Mouse (Mus musculus) liver, adult 2 months (tissue): ENCODE results near the gene Pabpn1l.

Experiments
- CTCF ChIP-seq: fragments of 200-500 bp; IDR thresholded peaks from 2 replicates; pipeline ENCODE4 v1.5.1; 2011; ENCODE audit warnings: low read depth, low read length, control low read depth
- POLR2A ChIP-seq: fragments of 200-500 bp; IDR thresholded peaks from 2 replicates; pipeline ENCODE4 v1.6.1; 2011; ENCODE audit warnings: low read length, control low read depth; ENCODE audit not compliant: insufficient read depth; ENCODE audit errors: extremely low read depth

- TF ChIP-seq CTCF (no peak), POLR2A (no peak)
These were observed 41.6 kb downstream of the Pabpn1l start for GRCm38 (mm10) chr8:122580926-122581325.
